Mouse (Mus musculus): Measurements from ENCODE around the gene Pex7. TPM values are rescaled to one million over a fixed set of nuclear protein-coding genes. Genes with fewer than 3 reads are reported as not detected.

Gene Pex7
- total RNA-seq, 1 experiment from 2014 or later: 57.8 TPM

DNA sequence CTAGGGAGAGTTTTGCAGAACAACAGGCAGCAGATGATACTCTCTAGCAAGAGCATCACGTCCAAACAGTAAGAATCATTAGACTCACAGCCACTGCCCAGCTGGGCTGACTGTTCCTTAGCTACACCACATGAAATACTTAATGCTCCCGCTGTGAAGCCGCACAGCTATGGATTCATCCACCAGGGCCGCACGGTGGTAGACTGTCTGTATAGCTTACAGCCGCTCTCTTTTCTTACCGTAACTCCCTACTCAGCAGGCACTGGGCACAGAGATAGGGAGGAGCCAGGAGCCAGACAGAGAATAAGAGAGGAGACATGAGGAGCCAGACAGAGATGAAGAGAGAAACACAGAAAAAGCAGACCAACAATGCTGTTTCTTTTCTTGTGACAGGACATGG is 30.8 kb downstream of the Pex7 start:
- no peak for DNase-seq

DNA sequence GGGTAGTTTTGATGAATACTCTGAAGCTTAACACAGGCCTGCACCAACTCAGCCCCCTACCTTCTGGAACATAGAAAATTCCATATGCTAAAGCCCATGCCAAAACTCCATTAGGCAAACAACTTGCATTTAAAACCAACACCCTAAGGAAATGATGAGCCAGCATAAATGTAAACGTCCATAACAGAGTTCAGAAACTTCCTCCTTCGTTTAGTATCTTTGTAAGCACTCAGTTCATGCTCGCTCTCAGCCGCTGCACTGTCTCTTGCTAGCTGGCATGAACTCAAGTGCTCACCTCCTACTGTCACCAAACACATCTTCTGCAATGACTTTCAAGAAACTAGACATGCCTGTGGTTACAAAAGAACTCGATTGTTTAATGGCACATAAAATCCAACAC is 32.1 kb downstream of the Pex7 start:
- DNase-seq: no peak

DNA sequence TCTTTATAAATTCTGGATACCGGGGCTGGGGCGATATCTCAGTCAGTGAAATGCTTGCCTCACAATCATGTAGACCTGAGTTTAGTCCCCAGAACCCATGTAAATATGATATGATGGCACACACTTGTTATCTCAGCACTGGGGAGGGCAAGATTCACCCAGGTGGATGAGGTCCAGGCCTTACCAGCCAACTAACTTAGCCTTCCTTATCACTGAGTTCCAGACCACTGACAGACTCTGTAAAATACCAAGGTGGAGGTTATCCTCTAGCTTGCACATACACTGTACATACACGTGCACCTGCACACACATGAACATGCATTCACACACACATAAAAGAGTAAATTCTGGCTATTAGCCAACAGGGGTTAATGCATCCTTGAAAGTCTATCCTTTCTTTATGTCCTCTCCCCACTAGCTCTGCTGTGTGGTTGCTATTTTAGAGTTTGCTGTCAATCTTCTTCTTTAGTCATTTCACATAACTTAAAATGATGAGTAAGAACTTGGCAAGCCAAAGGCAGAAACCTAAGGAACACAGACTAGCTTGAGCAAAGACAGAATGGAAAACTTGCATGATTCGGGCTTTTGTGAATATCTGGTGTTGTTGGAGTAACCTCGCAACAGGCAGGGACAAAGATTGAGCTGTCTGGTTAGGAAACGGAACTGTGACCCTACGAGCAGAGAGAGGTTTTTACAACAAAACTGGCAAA is 51.7 kb downstream of the Pex7 start:
- no peak for DNase-seq

DNA sequence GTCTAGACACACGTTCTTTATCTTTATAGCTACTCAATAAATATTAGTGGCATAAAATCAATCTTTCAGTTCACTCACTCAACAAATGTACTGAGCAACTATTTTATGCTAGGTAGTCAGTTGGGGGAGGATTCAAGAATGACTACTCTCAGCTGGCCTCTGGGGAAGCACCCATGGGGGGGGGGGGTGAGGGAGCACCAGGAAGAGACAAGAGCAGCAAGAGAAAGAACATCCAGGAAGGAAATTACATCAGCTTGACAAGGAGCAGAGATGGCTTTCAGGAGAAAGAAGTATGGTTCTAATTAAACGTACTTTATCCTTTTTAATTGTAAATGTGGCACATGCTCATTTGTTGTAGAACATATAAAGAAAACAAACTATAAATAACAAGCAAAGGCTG is 53.9 kb downstream of the Pex7 start:
- no peak for DNase-seq

DNA sequence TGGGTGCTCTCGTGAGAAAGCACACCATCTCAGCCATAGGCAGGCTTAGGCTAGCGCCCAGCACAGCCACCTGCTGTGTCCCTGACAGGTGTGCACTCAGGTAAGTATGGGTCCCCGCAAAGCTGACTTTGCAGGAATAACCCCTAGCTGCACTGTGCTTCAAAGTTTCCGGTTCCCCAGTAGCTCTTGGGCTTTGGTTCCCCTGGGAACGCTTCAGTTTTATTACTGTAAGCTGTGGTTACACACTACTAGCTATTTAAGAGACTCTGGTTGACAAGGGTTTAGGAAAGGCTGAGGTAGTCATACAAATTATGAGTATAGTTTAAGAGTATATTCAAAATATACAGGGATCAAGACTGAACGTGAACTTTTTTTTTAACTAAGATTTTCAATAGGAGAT is 54.7 kb downstream of the Pex7 start:
- DNase-seq: no peak

DNA sequence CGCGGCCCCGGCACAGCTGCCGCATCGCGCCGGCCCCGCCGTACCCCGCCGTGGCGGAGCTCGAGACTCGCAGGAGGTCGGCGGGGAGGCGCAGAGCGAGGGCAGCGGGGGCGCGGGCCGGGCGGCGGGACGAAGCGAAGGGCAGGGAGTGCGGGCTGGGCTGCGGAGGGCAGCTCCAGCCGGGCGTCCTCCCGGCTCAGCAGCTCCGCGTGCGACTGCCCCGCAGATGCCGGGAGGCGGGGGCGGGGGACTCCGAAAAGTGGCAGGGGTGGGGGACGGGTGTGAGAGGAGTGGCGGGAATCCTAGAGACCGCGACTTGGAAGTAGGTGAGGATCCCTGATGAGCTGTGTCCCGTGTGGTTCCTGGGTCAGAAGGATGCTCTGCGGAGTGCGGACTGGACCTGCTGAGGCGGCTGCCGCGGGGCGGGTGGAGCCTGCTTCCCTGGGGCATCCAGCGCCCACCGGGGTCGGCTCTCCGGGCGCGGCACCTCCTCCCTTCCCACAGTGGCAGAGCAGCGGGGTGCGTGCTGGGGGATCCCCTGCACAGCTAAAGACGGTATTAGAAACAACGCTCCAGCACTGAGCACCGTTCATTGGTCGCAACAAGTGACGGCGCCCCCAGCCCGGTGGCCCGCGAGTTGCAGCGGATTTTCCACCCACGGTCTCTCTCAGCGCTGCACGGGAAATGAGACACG is 56.3 kb downstream of the Pex7 start, which contains the start of gene Slc35d3:
Gene Slc35d3 (minus strand): TSS at position 462 of the 694 bp plus-strand sequence.
- DNase-seq: peak; percentile 23

DNA sequence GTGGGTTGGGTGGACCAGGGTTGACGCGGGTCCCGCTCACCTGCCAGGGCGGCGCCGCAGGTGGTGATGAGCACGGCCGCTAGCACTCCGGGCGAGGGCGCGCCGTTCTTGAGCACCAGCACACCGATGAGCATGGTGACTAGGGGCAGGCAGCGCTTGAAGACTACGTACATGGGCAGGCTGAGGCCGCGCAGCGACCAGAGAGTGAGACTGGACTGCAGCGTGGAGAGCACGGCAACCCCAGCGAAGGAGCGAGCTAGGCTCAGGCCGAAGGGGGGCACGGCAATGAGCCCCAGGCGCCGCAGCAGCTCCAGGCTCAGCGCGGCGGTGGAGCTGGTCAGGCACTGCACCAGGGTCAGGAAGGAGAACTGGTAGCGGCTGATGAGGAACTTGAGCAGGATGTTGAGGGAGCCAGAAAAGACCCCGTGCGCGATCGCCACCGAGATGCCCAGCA is 56.9 kb downstream of the Pex7 start:
- DNase-seq: peak; percentile 24

DNA sequence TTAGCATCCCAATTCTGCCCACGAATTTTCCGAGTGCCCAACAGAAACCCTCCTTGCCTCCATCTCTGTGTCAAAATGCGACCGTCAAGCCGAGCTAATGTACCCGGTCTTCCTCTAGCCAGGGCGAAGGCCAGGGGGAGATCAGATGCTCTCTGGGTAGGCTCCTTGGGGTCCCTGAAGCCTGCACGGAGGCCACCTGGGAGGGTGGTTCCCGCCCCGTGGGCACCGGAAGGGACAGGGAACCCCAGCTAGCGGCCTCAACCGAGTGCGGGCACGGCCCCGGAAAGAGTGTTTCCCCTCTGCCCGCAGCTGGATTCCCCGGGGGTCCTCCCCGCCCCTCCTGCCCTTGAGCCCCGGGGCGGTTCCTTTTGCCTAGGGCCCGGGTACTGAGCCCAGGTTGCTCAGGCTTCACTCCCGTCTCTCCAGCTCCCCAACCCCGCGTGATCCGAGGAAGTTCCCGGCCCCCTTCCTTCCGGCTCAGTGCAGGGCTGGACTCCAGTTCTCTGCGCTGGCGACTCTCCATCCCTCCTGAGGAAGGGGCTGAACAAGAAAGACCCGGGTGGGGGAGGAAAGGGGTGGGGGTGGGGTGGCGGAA is 57.6 kb downstream of the Pex7 start:
- DNase-seq: no peak

DNA sequence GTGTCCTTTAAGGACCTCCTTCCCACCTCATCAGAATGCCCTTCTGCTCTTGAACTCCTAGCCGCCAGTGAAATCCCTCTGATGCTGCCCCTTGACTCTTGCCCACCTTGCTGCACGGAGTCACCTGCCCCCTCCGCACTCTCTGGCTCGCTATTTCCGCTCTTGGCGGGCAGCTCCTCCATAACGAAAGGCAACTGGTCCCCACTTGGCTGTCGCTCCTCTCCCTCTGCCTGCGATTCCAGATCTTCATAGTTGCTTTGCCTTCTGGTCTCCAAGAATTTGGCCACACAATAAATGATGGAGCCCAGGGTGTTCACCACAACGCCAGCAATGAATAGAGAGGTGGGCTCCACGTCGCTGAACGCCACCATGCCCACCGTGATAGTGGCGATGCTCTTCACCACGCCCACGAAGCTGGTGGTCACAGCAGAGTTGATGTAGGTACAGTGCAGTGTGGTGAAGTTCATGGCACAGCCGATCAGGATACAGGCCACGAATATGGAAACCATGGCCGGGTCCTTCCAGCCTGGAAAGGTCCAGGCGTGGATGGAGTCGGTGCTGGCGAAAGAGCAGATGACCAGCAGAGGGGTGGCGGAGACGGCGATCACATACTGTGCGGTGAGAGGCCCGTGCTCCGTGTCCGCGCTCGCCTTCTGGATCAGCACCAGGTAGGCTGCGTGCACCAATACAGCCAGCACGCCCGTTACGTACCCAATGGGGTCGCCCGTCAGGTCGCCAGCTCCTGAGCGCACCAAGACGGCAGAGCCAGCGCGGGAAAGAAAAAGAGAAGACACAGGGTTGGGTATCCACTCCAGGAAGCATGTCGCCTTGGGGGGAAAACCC is 58.3 kb downstream of the Pex7 start:
- DNase-seq: no peak

DNA sequence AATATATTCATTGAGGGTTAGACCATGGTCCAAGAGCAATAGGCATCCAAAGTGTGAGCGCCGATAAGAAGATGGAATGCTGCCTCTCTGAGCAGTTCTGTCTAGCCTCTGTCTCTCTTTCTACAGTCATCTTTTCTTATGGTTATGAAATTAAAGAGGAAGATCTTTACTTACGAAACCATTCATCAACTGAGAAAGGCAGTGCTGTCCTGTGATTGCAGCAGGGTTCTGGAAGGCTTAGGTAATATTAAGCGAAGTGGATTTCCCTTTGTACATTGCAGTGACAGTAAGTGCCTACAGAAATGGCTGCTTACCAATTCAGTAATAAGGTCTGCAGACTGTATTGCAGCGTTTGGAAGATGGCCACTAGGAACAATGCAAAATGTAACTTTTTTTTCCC is 67.7 kb downstream of the Pex7 start:
- DNase-seq: no peak

DNA sequence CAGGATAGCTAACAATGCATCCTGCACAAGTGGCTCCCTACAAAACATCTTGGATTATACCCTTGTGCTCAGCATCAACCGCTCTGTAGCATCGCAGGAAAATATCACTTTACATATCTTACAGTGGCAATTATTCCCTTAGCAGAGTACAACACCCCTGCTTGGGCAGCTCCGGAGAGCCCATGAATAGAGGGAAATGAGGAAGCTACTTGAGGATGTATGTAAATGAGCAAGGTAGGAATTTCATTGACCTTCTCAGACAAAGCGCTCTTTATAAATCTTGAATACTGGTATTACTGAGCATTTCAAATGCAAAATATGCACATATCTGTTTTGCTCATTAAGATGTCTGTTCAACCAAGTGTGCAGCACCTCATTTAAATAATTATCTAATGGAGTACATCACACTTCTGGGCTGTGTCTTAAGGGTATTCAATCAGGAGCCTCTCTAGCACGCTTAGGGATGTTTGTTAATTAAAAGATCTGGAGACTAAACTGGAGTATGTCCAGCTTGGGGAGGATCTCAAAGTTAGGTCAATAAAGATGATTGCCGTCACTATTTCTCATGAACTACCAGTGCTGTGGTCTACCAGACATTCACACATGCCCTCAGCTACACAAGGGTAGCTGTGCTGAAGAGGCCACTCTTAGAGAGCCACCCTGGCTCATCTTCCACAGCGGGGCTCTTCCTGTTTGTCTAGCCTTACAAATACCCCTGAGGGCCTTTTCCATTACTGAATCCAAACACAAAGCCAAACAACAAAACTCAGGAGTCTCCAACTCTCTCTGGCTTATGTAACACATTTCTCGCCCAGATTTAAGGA is 71.4 kb downstream of the Pex7 start:
- no peak for DNase-seq

DNA sequence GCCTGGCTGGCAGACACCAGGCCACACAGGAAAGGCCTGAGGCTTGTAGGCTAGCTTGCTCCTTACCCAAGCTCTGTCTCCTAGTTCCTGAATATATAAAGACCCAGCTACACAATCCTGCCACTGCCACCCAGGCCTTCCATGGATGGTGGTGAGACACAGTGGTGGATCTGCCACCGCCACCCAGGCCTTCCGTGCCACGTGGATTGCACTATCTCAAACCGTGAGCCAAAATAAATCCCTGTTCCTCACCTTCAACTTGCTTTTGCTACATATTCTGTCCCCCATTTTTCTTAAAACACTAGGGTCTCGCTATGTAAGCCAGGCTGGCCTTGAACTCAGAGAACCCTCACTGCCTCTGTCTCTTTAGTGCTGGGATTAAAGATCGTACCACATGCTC is 73.3 kb downstream of the Pex7 start:
- no peak for DNase-seq

DNA sequence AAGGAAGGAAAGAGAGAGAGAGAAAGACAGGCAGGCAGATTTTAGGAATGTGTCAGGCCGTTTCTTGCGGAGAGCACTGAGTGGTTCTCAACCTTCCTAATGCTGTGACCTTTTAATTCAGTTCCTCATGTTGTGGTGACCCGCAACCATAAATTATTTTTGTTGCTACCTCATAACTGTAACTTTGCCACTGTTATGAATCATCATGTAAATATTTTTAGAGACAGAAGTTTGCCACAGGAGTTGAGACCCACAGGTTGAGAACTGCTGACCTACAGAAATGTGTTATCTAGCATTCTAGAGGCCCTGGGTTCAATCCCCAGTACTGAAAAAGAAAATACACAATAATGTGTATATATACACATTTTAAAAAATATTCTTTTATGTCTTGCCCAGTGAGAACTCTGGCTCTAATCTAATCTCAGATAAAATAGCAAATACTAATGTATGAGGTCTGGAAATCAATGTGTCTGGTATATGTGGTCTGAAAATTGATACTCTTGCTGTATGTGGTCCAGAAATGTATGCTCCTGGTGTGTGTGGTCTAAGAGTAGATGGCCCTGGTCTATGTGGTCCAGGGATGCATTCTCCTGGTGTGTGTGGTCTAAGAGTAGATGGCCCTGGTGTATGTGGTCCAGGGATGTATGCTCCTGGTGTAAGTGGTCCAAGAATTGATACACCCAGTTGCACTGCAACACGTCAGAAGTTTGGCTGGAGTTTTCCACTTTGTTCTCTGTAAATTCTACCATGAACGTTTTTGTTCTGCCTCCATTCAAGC is 76.2 kb downstream of the Pex7 start:
- no peak for DNase-seq

DNA sequence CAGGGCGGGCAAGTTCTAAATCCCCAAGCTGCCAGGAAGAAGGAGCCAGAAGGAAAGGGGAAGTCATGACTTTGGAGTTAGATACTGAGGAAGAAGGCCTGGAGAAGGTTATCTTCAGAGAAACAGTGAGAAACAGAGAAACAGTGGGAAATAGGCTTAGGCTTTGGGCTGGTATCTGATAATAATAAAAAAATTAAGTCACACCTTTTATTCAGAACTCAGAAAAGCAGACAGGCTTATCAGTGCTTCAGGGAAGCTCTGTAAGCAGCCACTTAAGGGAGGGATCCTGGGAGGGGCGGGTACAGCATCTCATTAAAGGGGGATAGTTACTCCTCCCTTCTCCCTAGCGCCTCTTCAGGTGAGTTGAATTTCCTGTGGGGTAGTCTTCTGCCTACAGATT is 86.5 kb downstream of the Pex7 start:
- DNase-seq: no peak

DNA sequence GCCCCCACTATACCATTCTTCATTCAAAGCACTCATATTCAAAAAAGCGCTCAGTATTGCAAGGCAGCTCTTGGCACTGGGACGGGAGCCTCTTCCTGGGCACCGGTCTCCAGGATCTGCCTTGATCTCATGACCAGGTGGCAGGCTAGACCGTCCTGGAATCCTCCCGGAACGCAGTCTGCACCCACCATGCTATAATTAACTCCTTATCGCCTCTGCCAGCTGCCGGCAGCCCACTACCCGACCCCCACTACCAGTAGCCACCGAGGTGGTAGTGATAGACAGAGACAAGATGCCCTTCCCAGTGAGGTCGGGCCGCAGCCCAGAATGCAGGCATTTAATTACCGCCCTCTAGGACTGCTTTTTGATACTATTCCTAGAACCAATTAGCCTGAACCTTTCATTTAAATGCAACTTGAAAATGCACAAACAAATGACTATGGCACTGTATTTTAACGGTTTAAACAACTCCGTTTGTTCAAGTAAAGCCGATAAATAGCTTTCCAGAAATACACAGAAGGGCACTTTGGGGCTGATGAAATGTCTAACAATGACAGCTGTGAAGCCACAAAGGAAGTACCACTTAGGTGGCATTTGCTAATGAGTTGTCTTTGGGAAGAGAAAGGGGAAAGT is 88.7 kb downstream of the Pex7 start:
- no peak for DNase-seq

DNA sequence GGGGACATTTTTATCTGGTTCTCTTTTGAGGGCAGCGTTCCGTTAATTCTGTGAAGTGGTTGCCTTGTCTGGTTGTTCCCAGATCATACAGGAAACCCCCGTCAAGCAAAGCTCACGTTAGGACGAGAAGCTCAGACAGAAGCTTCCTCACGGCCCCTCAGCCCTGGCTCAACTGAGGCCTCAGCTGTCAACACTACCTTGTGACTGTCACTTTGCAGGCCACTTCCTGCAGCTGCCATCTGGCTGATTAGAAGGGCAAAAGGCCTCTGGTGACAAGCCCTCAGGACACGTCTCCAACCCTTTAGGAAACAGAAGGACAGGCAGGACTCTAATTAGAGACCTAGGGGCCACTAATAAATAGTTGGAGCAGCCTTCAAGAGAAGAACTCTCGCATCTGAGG is 92.1 kb downstream of the Pex7 start:
- no peak for DNase-seq

DNA sequence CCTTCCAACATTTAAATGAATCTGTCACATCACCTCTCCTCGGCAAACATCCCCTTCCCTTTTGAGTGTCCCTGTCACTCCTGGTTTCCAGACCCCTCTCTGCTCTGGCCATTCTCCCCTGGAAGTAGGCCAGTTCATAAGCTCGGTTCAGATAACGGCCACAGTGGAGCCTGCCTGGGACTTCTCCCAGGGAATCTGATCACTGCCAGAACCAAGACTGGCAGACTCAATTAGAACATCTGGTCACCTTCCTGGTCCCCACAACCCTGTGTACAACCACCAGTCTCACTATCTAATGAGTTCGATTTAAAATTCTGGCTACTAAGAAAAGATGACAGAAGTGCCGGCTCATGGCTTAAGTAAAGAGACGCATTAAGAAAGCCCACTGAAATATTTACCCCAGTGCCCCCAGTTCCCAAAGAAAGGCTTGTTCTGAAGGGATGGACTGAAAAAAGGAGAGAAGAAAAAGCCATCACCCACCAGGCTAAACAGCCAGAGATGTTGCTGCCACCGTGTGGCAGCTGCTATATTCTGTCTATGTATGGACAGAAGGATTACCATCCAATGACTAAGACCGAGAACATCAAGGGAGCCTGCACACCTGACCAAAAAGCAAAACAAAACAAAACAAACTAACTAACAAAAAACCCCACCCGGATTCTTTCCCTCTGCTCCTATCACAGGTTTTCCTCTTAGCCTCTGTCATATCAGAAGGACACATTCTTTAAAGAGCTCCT is 95.9 kb downstream of the Pex7 start:
- peak; percentile 12 for DNase-seq

DNA sequence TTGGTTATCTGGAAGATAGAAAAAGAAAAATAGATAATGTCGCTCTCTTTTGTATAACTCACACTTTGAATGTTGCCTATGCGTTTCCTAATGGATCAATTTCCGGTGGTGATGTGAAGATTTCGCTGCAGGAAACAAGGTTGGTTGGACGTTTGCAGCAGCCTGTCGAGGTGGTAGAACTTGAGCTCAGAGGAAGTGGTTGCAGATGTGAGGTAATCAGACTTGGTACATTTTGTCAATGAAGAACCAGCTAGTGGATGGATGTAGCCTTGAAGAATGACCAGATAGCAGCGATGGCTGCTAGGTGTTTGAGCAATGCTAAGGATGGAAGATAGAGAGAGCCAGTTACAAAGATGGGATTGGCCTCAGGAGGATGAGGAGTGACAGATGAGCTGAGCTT is 102.7 kb downstream of the Pex7 start:
- DNase-seq: no peak

All from adrenal gland, postnatal 25 days (tissue).